In the genomic region with DNA sequence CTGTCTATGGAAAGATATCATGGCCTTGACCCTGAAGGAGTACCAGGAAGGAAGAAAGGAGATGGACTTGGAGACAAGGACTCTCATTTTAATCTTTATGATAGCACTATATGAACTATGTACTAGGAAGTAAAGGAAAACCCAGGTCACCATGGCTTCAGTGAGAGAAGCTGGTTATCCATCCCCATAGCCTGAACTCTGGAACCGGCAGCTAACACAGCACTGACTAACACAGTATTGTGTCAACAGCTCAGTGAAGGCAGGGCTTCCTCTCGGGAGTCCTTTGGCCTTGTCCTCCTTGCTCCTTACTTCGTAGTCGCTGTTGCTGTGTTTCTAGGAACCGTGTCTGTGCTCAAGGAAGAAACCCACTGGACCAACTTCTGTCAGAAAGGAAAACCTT, we compare ENCODE assay signal across 24 mouse cellular contexts. TPM values are rescaled to one million over a fixed set of nuclear protein-coding genes. Genes with fewer than 3 reads are reported as not detected.
"Had no signal": no experiment of that assay in that cellular context is flagged by ENCODE, and none has a peak within 500 bp of the region (broad histone marks: within the 10 kb centered on the region; RNA-seq: fewer than 3 reads in every experiment).

No protein-coding gene starts in this region.

- H3K27ac ChIP-seq: midbrain, embryonic 10.5 days; midbrain, embryonic 12.5 days; neural tube, embryonic 13.5 days; neural tube, embryonic 15.5 days; stomach, embryonic 15.5 days had no signal

- H3K27me3 ChIP-seq: neural tube, embryonic 13.5 days; neural tube, embryonic 15.5 days; stomach, embryonic 15.5 days had no signal

- H3K9ac ChIP-seq: lung, embryonic 14.5 days; midbrain, embryonic 12.5 days; neural tube, embryonic 13.5 days; neural tube, embryonic 15.5 days; stomach, embryonic 15.5 days had no signal

- ATAC-seq: midbrain, embryonic 16.5 days had no signal

- H3K4me3 ChIP-seq: midbrain, embryonic 10.5 days; midbrain, embryonic 12.5 days; myocyte; neural tube, embryonic 13.5 days; neural tube, embryonic 15.5 days; stomach, embryonic 15.5 days had no signal

- DNase-seq: lung, adult 18-20 months; lung, embryonic 14.5 days; lung, postnatal 14 days; lung, postnatal 36 days; retina, postnatal 1 day; right cerebral cortex, adult 18-20 months; right cerebral cortex, postnatal 25 days; right cerebral cortex, postnatal 4 days; thymus, adult 18-20 months; thymus, postnatal 14 days; thymus, postnatal 36 days had no signal

- H3K36me3 ChIP-seq: midbrain, embryonic 12.5 days; neural tube, embryonic 15.5 days; stomach, embryonic 15.5 days had no signal

- H3K4me2 ChIP-seq: lung, embryonic 14.5 days; midbrain, embryonic 12.5 days; neural tube, embryonic 13.5 days; neural tube, embryonic 15.5 days; stomach, embryonic 15.5 days had no signal

- H3K9me3 ChIP-seq: midbrain, embryonic 10.5 days; midbrain, embryonic 12.5 days; neural tube, embryonic 13.5 days; neural tube, embryonic 15.5 days; stomach, embryonic 15.5 days had no signal

RNA-seq across cellular contexts. Expression of gene Scrt2, which starts 28.1 kb away (rescaled TPM):
- total RNA-seq: megakaryocyte, adult 5-6 weeks; megakaryocyte-erythroid progenitor cell, adult 5-6 weeks had no signal
- polyA plus RNA-seq: liver, embryonic 16.5 days; lung, embryonic 14.5 days; lung, embryonic 16.5 days; myocyte; spleen, adult 2 months; thymus, postnatal 0 days had no signal

RNA-seq across cellular contexts. Expression of gene Tcf15, which starts 34.0 kb away (rescaled TPM):
- total RNA-seq: megakaryocyte, adult 5-6 weeks had no signal
- polyA plus RNA-seq: myocyte had no signal
